ENCODE assay signal across 8 mouse cellular contexts in the genomic region with DNA sequence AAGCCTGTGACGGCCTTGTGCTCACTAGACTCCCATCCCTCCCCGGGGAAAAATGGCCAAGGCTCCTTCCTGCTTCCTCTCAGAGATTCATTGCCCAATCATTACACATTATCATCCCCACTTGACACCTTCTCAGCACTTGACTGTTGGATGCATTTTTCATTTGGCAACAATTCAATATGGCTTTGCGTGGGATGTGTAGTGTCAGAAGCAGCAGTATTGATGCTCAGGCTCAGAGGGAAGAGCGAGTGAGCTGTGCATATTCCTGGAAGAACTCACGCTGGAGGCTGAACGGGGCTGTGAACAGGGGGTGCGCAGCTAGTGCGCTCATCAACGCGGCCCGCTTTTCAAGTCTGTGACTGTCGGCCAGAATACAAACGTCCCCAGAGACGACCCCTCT. TPM values are rescaled to one million over a fixed set of nuclear protein-coding genes. Genes with fewer than 3 reads are reported as not detected.
DNase-seq lines count a peak whose midpoint lies in the region; ATAC-seq and TF ChIP-seq lines count a peak whose summit lies in the region.
"Not testable (repeated sequence)": the region's sequence is repeated elsewhere in the genome, so short reads cannot be mapped to it uniquely, and the experiment has no call there.
"Had no signal": no experiment of that assay in that cellular context is flagged by ENCODE, and none has a peak within 500 bp of the region (broad histone marks: within the 10 kb centered on the region; RNA-seq: fewer than 3 reads in every experiment).

No protein-coding gene starts in this region.

- not testable (repeated sequence) for ATAC-seq in forebrain, embryonic 13.5 days; heart, embryonic 11.5 days (replicated peaks; ENCODE audit: insufficient number of reproducible peaks, low FRiP score, low TSS enrichment); heart, embryonic 14.5 days (ENCODE audit: insufficient number of reproducible peaks, insufficient read depth, low FRiP score, low read depth); heart, postnatal 0 days (ENCODE audit: insufficient read depth, low read depth); lung, embryonic 15.5 days (ENCODE audit: borderline replicate concordance, extremely low read depth, low FRiP score, low TSS enrichment); neural tube, embryonic 13.5 days (ENCODE audit: low read depth)

- not testable (repeated sequence) for H3K9me3 ChIP-seq in forebrain, embryonic 13.5 days (replicated peaks); heart, embryonic 11.5 days (replicated peaks; ENCODE audit: control insufficient read depth, low read length); heart, embryonic 14.5 days (ENCODE audit: control insufficient read depth, low read length); heart, postnatal 0 days (replicated peaks; ENCODE audit: control insufficient read depth, low read length); lung, embryonic 15.5 days; neural tube, embryonic 13.5 days

- WGBS in forebrain, embryonic 13.5 days = 89% methylated on average over 14 of the region's 14 CpGs
- WGBS in heart, embryonic 11.5 days (ENCODE audit: insufficient replicate concordance) = 85% methylated on average over 14 of the region's 14 CpGs
- 58% methylated on average over 14 of the region's 14 CpGs for WGBS in heart, embryonic 14.5 days
- 56% methylated on average over 14 of the region's 14 CpGs for WGBS in heart, postnatal 0 days
- WGBS in lung, embryonic 15.5 days = 71% methylated on average over 14 of the region's 14 CpGs
- WGBS in neural tube, embryonic 13.5 days = 82% methylated on average over 14 of the region's 14 CpGs

- peaks cover 52% of the 10 kb centered on the region for H3K36me3 ChIP-seq in forebrain, embryonic 13.5 days (ENCODE audit: poor library complexity, severe bottlenecking)
- H3K36me3 ChIP-seq in heart, embryonic 11.5 days (ENCODE audit: control insufficient read depth, insufficient read depth, low read length) = peaks cover 17% of the 10 kb centered on the region
- peaks cover 36% of the 10 kb centered on the region for H3K36me3 ChIP-seq in heart, embryonic 14.5 days (ENCODE audit: control insufficient read depth, insufficient read depth, low read length)
- H3K36me3 ChIP-seq in heart, postnatal 0 days (replicated peaks; ENCODE audit: control insufficient read depth, insufficient read depth, low read length) = not testable (repeated sequence)
- peaks cover 39% of the 10 kb centered on the region for H3K36me3 ChIP-seq in lung, embryonic 15.5 days
- H3K36me3 ChIP-seq in neural tube, embryonic 13.5 days = peaks cover 47% of the 10 kb centered on the region

- H3K9ac ChIP-seq in forebrain, embryonic 13.5 days; heart, embryonic 11.5 days (ENCODE audit: low read depth, low read length); heart, postnatal 0 days (replicated peaks; ENCODE audit: low read depth, low read length); lung, embryonic 15.5 days: not testable (repeated sequence)
- H3K9ac ChIP-seq in heart, embryonic 14.5 days (ENCODE audit: low read length) = peak overlapping the region; percentile 61; the same call in 1 of the 2 replicates
- H3K9ac ChIP-seq in neural tube, embryonic 13.5 days = 0 out of 2 replicates have a peak overlapping the region, but pooled peaks have one; percentile 22

- not testable (repeated sequence) for TF ChIP-seq EP300 in heart, postnatal 0 days (IDR thresholded peaks at IDR 0.05; ENCODE audit: low read depth)

- 0 out of 2 replicates have a peak overlapping the region, but pooled peaks have one; percentile 17 for H3K27ac ChIP-seq in forebrain, embryonic 13.5 days
- peak overlapping the region; percentile 95 for H3K27ac ChIP-seq in heart, embryonic 11.5 days (ENCODE audit: low read depth, low read length)
- H3K27ac ChIP-seq in heart, embryonic 14.5 days (replicated peaks in 1 of 2; ENCODE audit: control insufficient read depth in 1 of 2, insufficient read depth in 1 of 2, low read depth in 2 of 2, low read length in 2 of 2) = peak overlapping the region; percentile 91 to 92
- peak overlapping the region; percentile 93 for H3K27ac ChIP-seq in heart, postnatal 0 days (ENCODE audit: low read depth)
- H3K27ac ChIP-seq in lung, embryonic 15.5 days = peak overlapping the region; percentile 88; the same call in 1 of the 2 replicates
- H3K27ac ChIP-seq in neural tube, embryonic 13.5 days (replicated peaks) = peak overlapping the region; percentile 79

- H3K4me3 ChIP-seq in forebrain, embryonic 13.5 days; heart, embryonic 11.5 days (ENCODE audit: low read depth, low read length); heart, embryonic 14.5 days (ENCODE audit: control insufficient read depth in 1 of 2, insufficient read depth in 1 of 2, low read depth in 1 of 2, low read length in 2 of 2); heart, postnatal 0 days (ENCODE audit: low read depth, low read length); lung, embryonic 15.5 days; neural tube, embryonic 13.5 days: not testable (repeated sequence)

- not testable (repeated sequence) for DNase-seq in heart, postnatal 0 days (ENCODE audit: low spot score)
- peak; percentile 34 to 69 for DNase-seq in left cerebral cortex, postnatal 14 days (ENCODE audit: low spot score in 2 of 2)

- H3K4me2 ChIP-seq in forebrain, embryonic 13.5 days; heart, embryonic 11.5 days; heart, embryonic 14.5 days (ENCODE audit: low read length); heart, postnatal 0 days (ENCODE audit: low read depth, low read length); lung, embryonic 15.5 days; neural tube, embryonic 13.5 days: not testable (repeated sequence)

- not testable (repeated sequence) for H3K27me3 ChIP-seq in forebrain, embryonic 13.5 days; heart, embryonic 11.5 days (ENCODE audit: control insufficient read depth, insufficient read depth, low read length); heart, embryonic 14.5 days (ENCODE audit: control insufficient read depth, insufficient read depth, low read length); heart, postnatal 0 days (ENCODE audit: control insufficient read depth, insufficient read depth, low read length); lung, embryonic 15.5 days; neural tube, embryonic 13.5 days

- H3K4me1 ChIP-seq in forebrain, embryonic 13.5 days = peaks cover 25% of the 10 kb centered on the region
- H3K4me1 ChIP-seq in heart, embryonic 11.5 days (ENCODE audit: control insufficient read depth, insufficient read depth, low read length) = peaks cover 70% of the 10 kb centered on the region
- peaks cover 69 to 88% of the 10 kb centered on the region in 2 experiments for H3K4me1 ChIP-seq in heart, embryonic 14.5 days (ENCODE audit: control insufficient read depth in 2 of 2, insufficient read depth in 2 of 2, low read length in 2 of 2)
- H3K4me1 ChIP-seq in heart, postnatal 0 days (ENCODE audit: control insufficient read depth, insufficient read depth) = peaks cover 80% of the 10 kb centered on the region
- H3K4me1 ChIP-seq in lung, embryonic 15.5 days = peaks cover 60% of the 10 kb centered on the region
- peaks cover 34% of the 10 kb centered on the region for H3K4me1 ChIP-seq in neural tube, embryonic 13.5 days (replicated peaks)

- TF ChIP-seq CTCF in heart, postnatal 0 days (IDR thresholded peaks at IDR 0.05; ENCODE audit: low read depth) = not testable (repeated sequence)

- intact Hi-C loops in left cerebral cortex, postnatal 14 days (cut with DNase I) = not testable (repeated sequence)

RNA-seq across cellular contexts. Expression of a gene that starts 13.0 kb away (rescaled TPM):
- 151 and 157 TPM in 2 replicates for polyA plus RNA-seq in forebrain, embryonic 13.5 days (2015; fragmentation: Nextera tagmentation; extraction: Ambion mirVana)
- 117 and 135 TPM in 2 replicates for polyA plus RNA-seq in heart, embryonic 11.5 days (2014; fragmentation: Nextera tagmentation; extraction: Ambion mirVana)
- polyA plus RNA-seq in heart, embryonic 14.5 days (2014; fragmentation: Nextera tagmentation; extraction: Ambion mirVana) = 98.2 and 106 TPM in 2 replicates
- total RNA-seq in heart, postnatal 0 days (2014; rRNA removed; ENCODE audit: low replicate concordance) = 46.3 and 64.4 TPM in 2 replicates
- 75.5 and 78.5 TPM in 2 replicates for polyA plus RNA-seq in heart, postnatal 0 days (2015; fragmentation: Nextera tagmentation; extraction: Ambion mirVana)
- 10 to 100 TPM; 17.8 to 17.9 TPM for total RNA-seq in left cerebral cortex, postnatal 14 days (2021)
- polyA plus RNA-seq in lung, embryonic 15.5 days (2015; fragmentation: Nextera tagmentation; extraction: Ambion mirVana) = 169 and 174 TPM in 2 replicates
- polyA plus RNA-seq in neural tube, embryonic 13.5 days (2015; fragmentation: Nextera tagmentation; extraction: Ambion mirVana) = 100 and 110 TPM in 2 replicates

RNA-seq across cellular contexts. Expression of a gene that starts 13.0 kb away (rescaled TPM):
- polyA plus RNA-seq in forebrain, embryonic 13.5 days (2015; fragmentation: Nextera tagmentation; extraction: Ambion mirVana) = 13.0 and 18.3 TPM in 2 replicates
- polyA plus RNA-seq in heart, embryonic 11.5 days (2014; fragmentation: Nextera tagmentation; extraction: Ambion mirVana) = 24.0 and 28.8 TPM in 2 replicates
- polyA plus RNA-seq in heart, embryonic 14.5 days (2014; fragmentation: Nextera tagmentation; extraction: Ambion mirVana) = 21.4 and 28.8 TPM in 2 replicates
- 3.6 and 9.7 TPM in 2 replicates for total RNA-seq in heart, postnatal 0 days (2014; rRNA removed; ENCODE audit: low replicate concordance)
- 8.4 and 9.9 TPM in 2 replicates for polyA plus RNA-seq in heart, postnatal 0 days (2015; fragmentation: Nextera tagmentation; extraction: Ambion mirVana)
- total RNA-seq in left cerebral cortex, postnatal 14 days (2021) = 10 to 100 TPM; 82.0 to 86.5 TPM
- 3.9 and 5.1 TPM in 2 replicates for polyA plus RNA-seq in lung, embryonic 15.5 days (2015; fragmentation: Nextera tagmentation; extraction: Ambion mirVana)
- 21.6 and 23.4 TPM in 2 replicates for polyA plus RNA-seq in neural tube, embryonic 13.5 days (2015; fragmentation: Nextera tagmentation; extraction: Ambion mirVana)
- total RNA-seq: gastrocnemius, adult 8-10 months had no signal

RNA-seq across cellular contexts. Expression of a gene that starts 17.6 kb away (rescaled TPM):
- 78.7 and 83.5 TPM in 2 replicates for polyA plus RNA-seq in forebrain, embryonic 13.5 days (2015; fragmentation: Nextera tagmentation; extraction: Ambion mirVana)
- 90.6 and 94.9 TPM in 2 replicates for polyA plus RNA-seq in heart, embryonic 11.5 days (2014; fragmentation: Nextera tagmentation; extraction: Ambion mirVana)
- polyA plus RNA-seq in heart, embryonic 14.5 days (2014; fragmentation: Nextera tagmentation; extraction: Ambion mirVana) = 106 and 112 TPM in 2 replicates
- total RNA-seq in heart, postnatal 0 days (2014; rRNA removed; ENCODE audit: low replicate concordance) = 208 and 234 TPM in 2 replicates
- 140 and 155 TPM in 2 replicates for polyA plus RNA-seq in heart, postnatal 0 days (2015; fragmentation: Nextera tagmentation; extraction: Ambion mirVana)
- total RNA-seq in left cerebral cortex, postnatal 14 days (2021) = 100 to 1,000 TPM in 1 of 2 experiments, 10 to 100 TPM in 1; 87.5 to 103 TPM
- 79.2 and 83.2 TPM in 2 replicates for polyA plus RNA-seq in lung, embryonic 15.5 days (2015; fragmentation: Nextera tagmentation; extraction: Ambion mirVana)
- polyA plus RNA-seq in neural tube, embryonic 13.5 days (2015; fragmentation: Nextera tagmentation; extraction: Ambion mirVana) = 98.2 and 125 TPM in 2 replicates

Comparison
In these comparisons a context has a peak if more than half of its experiments do, and no peak if none do; other contexts are left out.
1. H3K27ac ChIP-seq: peak in every context shown above with its lines; median percentile 95 in heart, embryonic 11.5 days; 93 in heart, postnatal 0 days; 92 in heart, embryonic 14.5 days; 88 in lung, embryonic 15.5 days; 79 in neural tube, embryonic 13.5 days; 17 in forebrain, embryonic 13.5 days.